Mouse (Mus musculus) neural tube, embryonic 12.5 days (tissue): ENCODE results near the gene Nqo2. TPM values are rescaled to one million over a fixed set of nuclear protein-coding genes. Genes with fewer than 3 reads are reported as not detected.

Experiments used
- ATAC-seq: fragments of 200-750 bp; cut with Nextera tagmentation; 2 replicates; pipeline ENCODE4 v1.8.0; 2017; ENCODE audit warnings: low read depth, mild to moderate bottlenecking, moderate TSS enrichment, moderate library complexity; ENCODE audit not compliant: low FRiP score
- H3K27ac ChIP-seq: fragments of 300-500 bp; sonication (generic); 2 replicates; pipeline ENCODE4 v1.5.1; 2016
- H3K27me3 ChIP-seq: fragments of 300-500 bp; sonication (generic); replicated peaks from 2 replicates; pipeline ENCODE4 v1.6.1; 2016; ENCODE audit warnings: mild to moderate bottlenecking
- H3K36me3 ChIP-seq: fragments of 300-500 bp; sonication (generic); 2 replicates; pipeline ENCODE4 v1.6.1; 2016; ENCODE audit warnings: mild to moderate bottlenecking
- H3K4me1 ChIP-seq: fragments of 300-500 bp; sonication (generic); 2 replicates; pipeline ENCODE4 v1.6.1; 2016
- H3K4me2 ChIP-seq: fragments of 300-500 bp; sonication (generic); replicated peaks from 2 replicates; pipeline ENCODE4 v1.6.1; 2016; ENCODE audit warnings: mild to moderate bottlenecking
- H3K4me3 ChIP-seq: fragments of 300-500 bp; sonication (generic); 2 replicates; pipeline ENCODE4 v1.5.1; 2016
- H3K9ac ChIP-seq: fragments of 300-500 bp; sonication (generic); 2 replicates; pipeline ENCODE4 v1.6.1; 2016; ENCODE audit warnings: mild to moderate bottlenecking
- H3K9me3 ChIP-seq: fragments of 300-500 bp; sonication (generic); 2 replicates; pipeline ENCODE4 v1.6.1; 2016; ENCODE audit warnings: mild to moderate bottlenecking
- WGBS: fragments of 180-500 bp; shearing (Covaris S2); methylation state at CpG from one replicate; pipeline ENCODE4 v1.1.7; 2016; 5-methylcytosine and 5-hydroxymethylcytosine counted together
- polyA plus RNA-seq: library from polyadenylated mRNA; unstranded; fragments of >200 nt; fragmentation: Nextera tagmentation; extraction: Ambion mirVana; gene quantifications from 2 replicates; pipeline ENCODE4 v1.2.1, GENCODE M21; 2016

Nqo2 gene
- polyA plus RNA-seq, 1 experiment from 2014 or later: 18.9 TPM

DNA sequence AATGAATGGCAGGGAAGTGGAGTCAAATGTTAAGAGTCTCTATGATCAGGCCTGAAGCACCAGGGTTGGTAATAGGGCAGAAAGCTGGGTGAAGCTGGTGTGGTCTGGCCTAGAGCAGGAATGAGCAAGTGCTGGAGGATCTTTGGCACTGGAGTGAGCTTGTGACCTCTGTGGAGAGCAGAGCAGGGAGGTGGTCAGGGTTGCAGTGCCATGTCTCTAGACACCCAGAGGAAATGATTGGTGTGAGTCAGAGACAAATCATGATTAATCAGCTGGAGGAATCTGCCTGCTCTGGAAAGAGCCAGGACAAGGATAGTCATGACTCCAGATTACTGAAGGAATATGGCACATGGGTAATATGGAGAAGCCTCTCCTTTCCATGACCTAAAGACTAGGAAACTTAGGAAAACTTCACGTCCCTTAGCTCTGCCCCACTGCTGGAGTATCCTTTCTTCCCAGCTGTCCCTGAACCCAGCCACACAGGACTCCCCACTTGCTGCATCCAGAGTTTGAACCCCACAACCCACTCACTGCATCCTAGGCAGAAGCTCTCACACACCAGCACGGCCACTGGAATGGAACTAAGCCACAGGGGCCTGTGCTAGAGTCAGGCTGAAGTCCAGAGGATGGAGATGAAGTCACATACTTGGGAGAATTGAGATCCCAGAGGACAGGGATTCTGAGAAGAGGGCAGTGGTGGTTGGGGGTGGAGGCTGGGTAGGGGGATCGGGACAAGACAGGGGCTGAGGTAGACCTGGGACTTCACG lies 13.0 kb upstream of the Nqo2 start:
- whole genome bisulfite sequencing: 86% methylated on average over 4 of the region's 4 CpGs
- no peaks in the 10 kb centered on the region for H3K36me3 ChIP-seq
- no peaks in the 10 kb centered on the region for H3K4me1 ChIP-seq
- no peak for ATAC-seq
- no peak overlapping the region for H3K4me3 ChIP-seq
- H3K9ac ChIP-seq: no peak overlapping the region
- no peaks in the 10 kb centered on the region for H3K9me3 ChIP-seq
- no peak overlapping the region for H3K27ac ChIP-seq
- no peaks in the 10 kb centered on the region for H3K27me3 ChIP-seq
- no peak overlapping the region for H3K4me2 ChIP-seq

DNA sequence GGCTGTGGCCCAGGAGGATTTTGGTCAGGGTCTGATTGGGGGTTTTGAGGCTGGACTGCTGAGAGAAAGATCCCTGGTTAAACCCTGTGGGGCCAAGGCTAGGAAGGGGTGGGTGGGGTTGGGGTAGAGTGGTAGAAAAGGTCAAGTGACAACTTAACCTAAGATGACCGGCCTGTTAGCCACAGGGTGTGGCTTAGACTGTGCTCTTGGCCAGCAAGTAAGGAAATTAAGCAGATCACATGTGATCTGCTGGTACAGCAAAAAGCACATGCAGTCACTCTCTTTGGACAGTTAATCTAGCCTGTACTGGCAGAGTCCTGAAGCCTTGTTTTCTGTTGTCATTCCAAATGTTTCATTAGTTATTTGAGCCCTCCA lies 12.4 kb upstream of the Nqo2 start:
- Histone ChIP-seq H3K9me3 (no peaks in the 10 kb centered on the region), H3K36me3 (no peaks in the 10 kb centered on the region), H3K4me2 (no peak overlapping the region), H3K27ac (no peak overlapping the region), H3K27me3 (no peaks in the 10 kb centered on the region), H3K9ac (no peak overlapping the region), H3K4me3 (no peak overlapping the region), H3K4me1 (no peaks in the 10 kb centered on the region)
- WGBS: 65% methylated on average over 1 of the region's 1 CpGs
- no peak for ATAC-seq

DNA sequence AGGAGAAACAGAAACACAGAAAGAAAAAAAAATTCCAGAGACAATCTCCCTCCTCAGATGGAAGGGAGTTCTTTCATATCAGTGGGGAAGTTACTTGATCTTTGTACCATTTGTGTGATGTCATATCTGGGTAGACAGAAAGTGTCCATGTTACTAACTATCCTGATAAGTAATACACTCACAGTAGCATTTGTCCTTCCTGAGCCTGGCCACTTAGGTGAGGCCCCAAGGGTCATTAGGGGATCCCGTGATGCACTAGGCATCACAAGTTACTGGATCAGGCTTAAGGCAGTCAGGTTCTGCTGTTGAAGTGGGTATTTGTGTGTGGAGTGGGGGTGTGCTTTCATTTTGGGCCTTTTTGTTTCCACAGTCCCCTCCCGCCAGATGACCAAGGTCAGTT lies 11.5 kb upstream of the Nqo2 start:
- Histone ChIP-seq H3K27me3 (no peaks in the 10 kb centered on the region), H3K36me3 (no peaks in the 10 kb centered on the region), H3K9me3 (no peaks in the 10 kb centered on the region), H3K4me3 (no peak overlapping the region), H3K27ac (no peak overlapping the region), H3K4me2 (no peak overlapping the region), H3K4me1 (no peaks in the 10 kb centered on the region), H3K9ac (no peak overlapping the region)
- 82% methylated on average over 2 of the region's 2 CpGs for WGBS
- no peak for ATAC-seq

DNA sequence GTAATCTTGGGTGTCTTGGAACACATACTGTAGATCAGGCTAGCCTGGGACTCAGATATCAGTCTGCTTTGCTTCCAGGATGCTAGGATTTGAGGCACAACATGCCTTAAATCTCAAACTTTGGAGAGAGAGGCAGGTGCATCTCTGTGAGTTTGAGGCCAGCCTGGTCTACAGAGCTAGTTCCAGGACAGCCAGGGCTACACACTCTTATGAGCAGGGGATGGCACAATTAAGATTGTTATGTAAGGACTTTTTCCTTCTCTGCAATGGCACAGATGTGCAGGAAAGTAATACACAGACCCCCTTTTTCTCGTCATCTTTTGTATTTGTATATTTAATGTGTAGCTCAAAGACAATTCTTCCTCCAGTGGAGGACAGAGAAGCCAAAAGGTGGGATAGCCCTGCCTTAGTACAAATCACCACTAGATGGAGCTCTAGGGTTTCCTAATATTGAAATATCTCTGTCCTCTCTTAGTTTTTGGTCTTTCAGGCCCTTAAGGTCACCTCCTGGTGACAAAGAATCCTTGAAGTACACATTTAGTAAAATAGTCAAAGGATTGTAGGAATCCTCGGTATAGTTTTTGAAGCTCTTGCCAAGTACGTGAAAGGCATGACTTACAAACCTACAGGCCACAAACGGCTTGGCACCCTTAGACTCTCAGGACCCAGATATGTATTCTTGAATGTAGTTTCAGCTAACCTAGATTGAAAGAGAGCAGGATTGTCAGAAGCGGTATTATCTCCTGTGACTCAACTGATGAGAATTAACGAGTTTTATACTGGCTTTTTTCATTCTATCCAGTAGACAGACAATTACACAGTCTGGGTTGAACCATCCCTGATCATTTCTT lies 7.7 kb upstream of the Nqo2 start:
- H3K36me3 ChIP-seq: no peaks in the 10 kb centered on the region
- WGBS: 40% methylated on average over 6 of the region's 6 CpGs
- no peaks in the 10 kb centered on the region for H3K4me1 ChIP-seq
- H3K27me3 ChIP-seq: no peaks in the 10 kb centered on the region
- H3K4me3 ChIP-seq: no peak overlapping the region
- no peaks in the 10 kb centered on the region for H3K9me3 ChIP-seq
- peak; percentile 44; the same call in 1 of the 2 replicates for ATAC-seq
- H3K27ac ChIP-seq: no peak overlapping the region
- no peak overlapping the region for H3K4me2 ChIP-seq
- no peak overlapping the region for H3K9ac ChIP-seq

DNA sequence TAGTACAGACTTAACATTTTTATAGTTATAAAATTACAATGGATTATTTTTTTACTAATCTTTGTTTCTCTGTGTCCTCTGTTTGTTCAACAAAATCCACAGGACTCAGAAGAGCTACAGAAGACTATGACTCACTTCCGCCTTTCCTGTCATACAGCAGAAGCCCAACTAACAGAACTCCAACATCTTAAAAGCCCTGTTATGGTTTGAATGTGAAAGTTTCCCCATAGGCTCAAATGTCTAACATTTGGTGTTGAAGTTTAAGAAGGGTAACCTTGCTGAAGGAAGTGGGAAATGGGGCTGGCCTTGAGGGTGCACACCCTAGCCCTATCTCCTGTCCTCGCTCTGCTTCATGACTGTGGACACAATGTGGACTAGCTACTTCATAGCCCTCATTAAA lies 4.7 kb upstream of the Nqo2 start:
- no peak for ATAC-seq
- H3K4me3 ChIP-seq: no peak overlapping the region
- H3K4me2 ChIP-seq: no peak overlapping the region
- H3K36me3 ChIP-seq: no peaks in the 10 kb centered on the region
- H3K27ac ChIP-seq: no peak overlapping the region
- no peaks in the 10 kb centered on the region for H3K4me1 ChIP-seq
- H3K9ac ChIP-seq: no peak overlapping the region
- no peaks in the 10 kb centered on the region for H3K9me3 ChIP-seq
- no peaks in the 10 kb centered on the region for H3K27me3 ChIP-seq
- 93% methylated on average over 2 of the region's 2 CpGs for WGBS

DNA sequence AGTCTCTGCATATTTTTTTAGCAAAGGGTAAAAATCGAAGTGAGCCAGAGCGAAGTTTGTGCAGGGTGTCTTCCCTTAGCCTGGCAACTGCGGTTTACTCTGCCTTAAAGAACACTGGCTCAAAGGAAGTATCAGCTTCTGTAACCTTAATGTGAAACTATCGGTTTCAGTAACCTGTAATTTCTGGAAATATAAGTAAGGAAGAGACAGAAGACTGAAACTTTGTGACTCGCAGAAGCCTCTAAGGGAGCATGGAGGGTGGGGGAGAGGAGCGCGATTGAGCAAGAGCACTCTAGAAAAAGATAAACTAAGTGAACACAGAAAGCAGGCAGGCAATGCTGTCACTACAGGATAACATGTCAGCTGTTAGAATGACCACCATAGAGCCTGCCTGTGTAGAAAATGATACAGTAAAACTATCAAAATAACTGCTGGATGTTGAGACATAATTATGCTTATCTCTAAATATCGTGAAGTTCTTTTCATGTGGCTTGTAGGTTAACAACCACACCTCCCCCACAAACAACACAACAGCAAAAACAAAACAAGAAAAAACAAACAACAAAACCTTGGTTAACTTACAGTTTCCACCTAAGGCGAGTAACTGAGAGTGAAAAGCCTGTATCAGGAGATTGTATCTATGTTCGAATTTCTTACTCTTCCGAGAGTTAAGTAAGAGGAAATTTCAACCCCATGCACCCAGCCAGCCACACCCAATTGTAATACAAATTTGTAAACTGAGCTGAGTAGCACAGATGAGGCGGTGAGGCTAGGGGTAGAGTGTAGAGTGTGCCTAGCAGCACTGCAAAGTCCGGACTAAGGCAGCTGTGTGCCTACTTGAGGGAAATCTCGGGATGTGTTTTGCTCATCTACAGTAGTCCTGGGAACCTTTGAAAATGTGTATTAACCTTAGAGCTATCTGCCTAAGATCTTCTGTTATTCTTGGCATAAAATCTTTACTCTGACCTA lies 853 bp downstream of the Nqo2 start:
- ATAC-seq: peak; percentile 34
- H3K27ac ChIP-seq: 0 out of 2 replicates have a peak overlapping the region, but pooled peaks have one; percentile 62

DNA sequence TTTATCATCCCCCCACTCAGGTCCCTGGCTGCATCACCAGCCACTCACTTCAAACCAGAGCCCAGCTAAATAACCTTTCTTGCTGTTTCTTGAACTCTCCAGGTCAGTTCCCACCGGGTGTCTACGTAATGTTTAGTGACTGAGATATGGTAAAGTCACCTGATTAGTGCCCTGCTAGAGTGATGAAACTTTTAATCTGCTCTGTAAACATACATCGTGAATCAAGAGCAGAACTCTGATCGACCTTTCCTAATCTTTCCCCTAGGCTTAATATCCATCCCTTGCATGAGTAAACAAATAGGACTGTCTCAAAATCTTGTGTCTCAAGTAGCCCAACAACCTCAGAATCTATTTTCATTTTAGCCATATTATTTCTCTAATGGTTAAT lies 1.5 kb downstream of the Nqo2 start:
- no peak overlapping the region; the same call in 1 of the 2 replicates for H3K4me2 ChIP-seq
- H3K4me1 ChIP-seq: no peaks in the 10 kb centered on the region
- no peak overlapping the region for H3K9ac ChIP-seq
- no peak overlapping the region for H3K27ac ChIP-seq
- no peak for ATAC-seq
- H3K9me3 ChIP-seq: no peaks in the 10 kb centered on the region
- no peak overlapping the region for H3K4me3 ChIP-seq
- no peaks in the 10 kb centered on the region for H3K36me3 ChIP-seq
- H3K27me3 ChIP-seq: no peaks in the 10 kb centered on the region
- whole genome bisulfite sequencing: 83% methylated on average over 4 of the region's 4 CpGs

More for the DNA sequence above, 853 bp downstream of the Nqo2 start:
- Histone ChIP-seq H3K4me3 (peak overlapping the region; percentile 50), H3K4me1 (no peaks in the 10 kb centered on the region), H3K9ac (peak overlapping the region; percentile 68), H3K27me3 (no peaks in the 10 kb centered on the region), H3K4me2 (peak overlapping the region; percentile 75), H3K9me3 (no peaks in the 10 kb centered on the region), H3K36me3 (no peaks in the 10 kb centered on the region)
- WGBS: 27% methylated on average over 14 of the region's 14 CpGs

DNA sequence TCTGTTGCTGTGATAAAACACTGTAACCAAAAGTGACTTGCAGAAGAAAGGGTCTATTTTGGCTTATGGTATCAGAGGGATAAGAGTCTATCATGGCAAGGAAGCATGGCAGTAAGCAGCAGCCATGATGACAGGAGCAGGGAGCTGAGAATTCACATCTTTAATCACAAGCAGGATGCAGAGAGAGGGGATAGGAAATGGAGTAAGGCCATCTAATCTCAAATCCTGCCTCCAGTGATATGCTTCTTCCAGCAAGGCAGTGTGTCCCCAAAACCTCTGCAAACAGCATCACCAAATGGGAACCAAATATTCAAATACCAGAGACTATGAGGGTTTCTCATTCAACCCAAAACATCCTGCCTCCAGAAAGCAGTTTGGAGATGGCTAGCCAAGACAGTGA lies 2.1 kb downstream of the Nqo2 start:
- Histone ChIP-seq H3K36me3 (no peaks in the 10 kb centered on the region), H3K4me3 (no peak overlapping the region), H3K27ac (no peak overlapping the region), H3K27me3 (no peaks in the 10 kb centered on the region), H3K4me2 (no peak overlapping the region), H3K9me3 (no peaks in the 10 kb centered on the region), H3K9ac (no peak overlapping the region), H3K4me1 (no peaks in the 10 kb centered on the region)
- ATAC-seq: no peak

DNA sequence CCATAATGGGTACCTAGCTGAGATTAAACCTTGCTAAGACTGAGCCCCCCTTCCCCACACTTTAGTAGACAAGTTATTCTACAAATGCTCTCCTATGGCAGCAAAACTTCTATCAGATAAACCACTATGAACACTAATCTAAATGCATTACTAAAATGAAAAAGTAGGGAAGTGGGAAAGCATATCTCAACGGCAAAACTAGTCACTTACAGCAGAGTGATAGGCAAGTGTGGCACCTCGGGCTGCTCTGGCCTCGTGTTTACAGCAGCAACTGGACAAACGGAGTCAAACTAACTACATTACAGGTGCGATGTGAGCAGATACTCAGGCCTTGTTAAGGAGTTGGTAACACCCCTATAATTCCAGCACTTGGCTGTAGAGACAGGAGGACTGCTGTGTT lies 25.1 kb downstream of the Nqo2 start:
- no peak overlapping the region for H3K27ac ChIP-seq
- H3K4me3 ChIP-seq: no peak overlapping the region
- no peaks in the 10 kb centered on the region for H3K36me3 ChIP-seq
- H3K4me1 ChIP-seq: no peaks in the 10 kb centered on the region
- no peaks in the 10 kb centered on the region for H3K27me3 ChIP-seq
- no peak overlapping the region for H3K9ac ChIP-seq
- no peak for ATAC-seq
- H3K4me2 ChIP-seq: no peak overlapping the region
- no peaks in the 10 kb centered on the region for H3K9me3 ChIP-seq
- 82% methylated on average over 5 of the region's 5 CpGs for WGBS

DNA sequence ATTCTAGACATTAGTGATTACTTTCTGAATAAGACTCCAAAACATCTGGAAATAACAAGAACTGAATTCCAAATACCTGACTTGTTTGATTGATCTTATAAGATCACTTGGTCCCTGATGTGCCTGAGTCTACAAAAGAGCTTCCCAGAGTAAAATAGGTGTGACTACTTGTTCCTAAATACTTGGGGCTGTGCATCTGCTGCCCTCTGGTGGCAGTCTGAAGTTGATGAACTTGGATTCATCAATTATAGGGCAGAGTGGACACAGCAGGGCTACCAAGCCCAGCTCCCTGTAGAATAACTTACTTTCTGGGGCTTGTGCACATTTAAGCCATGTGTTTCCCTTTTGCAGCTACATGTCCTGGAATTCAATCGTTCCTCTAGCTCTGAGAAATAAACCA lies 30.7 kb downstream of the Nqo2 start:
- no peaks in the 10 kb centered on the region for H3K9me3 ChIP-seq
- no peak for ATAC-seq

DNA sequence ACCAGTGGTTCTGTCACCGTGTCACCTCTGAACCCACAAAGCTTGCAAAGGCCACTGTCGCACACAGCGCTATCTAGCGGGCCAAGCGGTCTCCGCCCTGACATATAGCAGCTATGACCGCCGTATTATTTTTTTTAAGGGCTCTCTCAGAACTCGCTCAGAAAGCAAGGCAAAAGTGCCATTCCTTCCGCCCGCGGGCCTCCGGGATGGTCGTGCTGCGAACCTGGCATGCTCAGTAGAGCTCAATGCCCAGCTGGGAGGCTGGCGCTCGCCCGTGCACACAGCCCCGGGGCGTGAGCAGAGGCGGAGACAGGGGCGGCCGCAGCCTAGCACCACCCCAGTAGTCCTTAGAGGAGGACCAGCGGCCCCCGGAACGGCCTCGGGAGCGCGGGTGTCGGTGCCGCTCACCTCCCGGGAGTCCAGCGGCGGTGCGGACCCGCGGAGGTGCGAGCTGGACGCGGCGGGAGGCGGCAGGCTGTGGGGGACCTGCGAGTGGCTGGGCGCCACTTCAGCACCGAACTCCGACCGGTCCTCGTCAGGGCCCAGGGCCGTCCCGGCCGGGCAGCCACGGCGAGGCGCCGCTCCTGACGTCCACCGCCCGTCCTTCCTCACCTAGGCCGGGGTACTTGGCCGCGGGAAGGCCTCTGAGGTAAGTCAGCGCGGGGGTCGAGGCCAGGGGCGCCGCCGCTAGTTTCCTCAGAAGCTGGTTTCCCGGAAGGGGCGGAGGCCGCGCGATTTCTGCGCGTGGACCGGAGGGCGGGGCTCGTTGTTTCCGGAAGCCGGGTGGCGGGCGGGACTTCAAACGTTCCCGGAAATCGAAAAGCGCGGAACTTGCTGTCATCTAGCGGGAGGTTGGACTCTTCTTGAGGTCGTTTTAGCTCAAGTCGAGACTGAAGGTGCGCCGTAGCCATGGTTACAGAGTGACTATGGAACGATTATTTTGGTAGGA lies 37.8 kb downstream of the Nqo2 start, which contains the start of the genes Ripk1 and Serpinb6a:
TSS of gene Ripk1 (plus strand) at position 306 of the 949 bp plus-strand sequence.
TSS of gene Serpinb6a (minus strand) at position 737 of the 949 bp plus-strand sequence.
- Histone ChIP-seq H3K9me3 (no peaks in the 10 kb centered on the region), H3K4me2 (peak within 1 kb of the TSS; percentile 80), H3K4me1 (0 out of 2 replicates have a peak, but pooled peaks cover 8% of the 10 kb centered on the region), H3K27me3 (no peaks in the 10 kb centered on the region), H3K4me3 (peak within 1 kb of the TSS; percentile 94), H3K9ac (peak within 1 kb of the TSS; percentile 94), H3K36me3 (no peaks in the 10 kb centered on the region), H3K27ac (peak within 1 kb of the TSS; percentile 87)
- under 1% methylated on average over 90 of the region's 92 CpGs for WGBS
- peak; percentile 97 for ATAC-seq

More for the DNA sequence above, 30.7 kb downstream of the Nqo2 start:
- H3K4me2 ChIP-seq: no peak overlapping the region
- no peak overlapping the region for H3K27ac ChIP-seq
- no peak overlapping the region for H3K4me3 ChIP-seq
- 24% methylated on average over 1 of the region's 1 CpGs for WGBS
- H3K36me3 ChIP-seq: no peaks in the 10 kb centered on the region
- no peak overlapping the region for H3K9ac ChIP-seq
- no peaks in the 10 kb centered on the region for H3K4me1 ChIP-seq
- H3K27me3 ChIP-seq: no peaks in the 10 kb centered on the region
